Mouse (Mus musculus) lung, embryonic 14.5 days (tissue): ENCODE results near the gene Tead4. TPM values are rescaled to one million over a fixed set of nuclear protein-coding genes. Genes with fewer than 3 reads are reported as not detected.

ENCODE experiments used
- ATAC-seq: fragments of 200-750 bp; cut with Nextera tagmentation; 2 replicates; pipeline ENCODE4 v1.8.0; 2017; ENCODE audit warnings: mild to moderate bottlenecking, moderate TSS enrichment, moderate library complexity; ENCODE audit not compliant: insufficient read depth
- DNase-seq: peaks from one replicate; pipeline ENCODE4 v3.0.0-alpha.2; 2015
- H3K27ac ChIP-seq: fragments of 300-500 bp; sonication (generic); 2 replicates; pipeline ENCODE4 v1.5.1; 2014; ENCODE audit warnings: low read depth, mild to moderate bottlenecking, moderate library complexity
- H3K27me3 ChIP-seq: fragments of 300-500 bp; sonication (generic); 2 replicates; pipeline ENCODE4 v1.6.1; 2014; ENCODE audit warnings: low read length, control low read depth; ENCODE audit not compliant: insufficient read depth
- H3K36me3 ChIP-seq: fragments of 300-500 bp; sonication (generic); 2 replicates; pipeline ENCODE4 v1.6.1; 2014; ENCODE audit warnings: control low read depth; ENCODE audit not compliant: insufficient read depth
- H3K4me1 ChIP-seq: fragments of 300-500 bp; sonication (generic); 2 replicates; pipeline ENCODE4 v1.6.1; 2014; ENCODE audit warnings: antibody characterized with exemption, control low read depth; ENCODE audit not compliant: insufficient read depth
- H3K4me2 ChIP-seq: fragments of 300-500 bp; sonication (generic); 2 replicates; pipeline ENCODE4 v1.6.1; 2014; ENCODE audit warnings: mild to moderate bottlenecking
- H3K4me3 ChIP-seq: fragments of 300-500 bp; sonication (generic); 2 replicates; pipeline ENCODE4 v1.5.1; 2014; ENCODE audit warnings: low read depth, low read length
- H3K9ac ChIP-seq: fragments of 300-500 bp; sonication (generic); 2 replicates; pipeline ENCODE4 v1.6.1; 2014
- H3K9me3 ChIP-seq: fragments of 300-500 bp; sonication (generic); 2 replicates; pipeline ENCODE4 v1.6.1; 2016; ENCODE audit warnings: low read depth, low read length, control low read depth
- CTCF ChIP-seq: IDR thresholded peaks from 2 replicates; pipeline ENCODE4 v1.5.1; 2016; ENCODE audit warnings: antibody characterized with exemption, low read depth
- WGBS: fragments of 180-500 bp; shearing (Covaris S2); extraction: QIAGEN DNeasy Blood & Tissue Kit; methylation state at CpG from one replicate; pipeline ENCODE4 v1.1.7; 2014; 5-methylcytosine and 5-hydroxymethylcytosine counted together
- polyA plus RNA-seq: library from polyadenylated mRNA; unstranded; fragments of >200 nt; fragmentation: Nextera tagmentation; extraction: Ambion mirVana; gene quantifications from 2 replicates; pipeline ENCODE4 v1.2.1, GENCODE M21; 2014

The Tead4 gene
- polyA plus RNA-seq, 1 experiment from 2014 or later = 4.1 TPM

GRCm38 (mm10) chr6:128277132-128278085 lies 23.2 kb downstream of the Tead4 start:
- H3K4me3 ChIP-seq = no peak overlapping the region
- DNase-seq (no peak), ATAC-seq (no peak)
- H3K4me1 ChIP-seq = no peaks in the 10 kb centered on the region
- no peak overlapping the region for H3K9ac ChIP-seq
- H3K9me3 ChIP-seq = no peaks in the 10 kb centered on the region
- TF ChIP-seq CTCF = no peak
- H3K4me2 ChIP-seq = no peak overlapping the region
- H3K27me3 ChIP-seq = no peaks in the 10 kb centered on the region
- no peaks in the 10 kb centered on the region for H3K36me3 ChIP-seq
- no peak overlapping the region for H3K27ac ChIP-seq
- 73% methylated on average over 11 of the region's 11 CpGs for WGBS

GRCm38 (mm10) chr6:128276349-128276748 lies 24.3 kb downstream of the Tead4 start:
- no peak overlapping the region for H3K4me2 ChIP-seq
- no peak overlapping the region for H3K4me3 ChIP-seq
- no peaks in the 10 kb centered on the region for H3K4me1 ChIP-seq
- no peaks in the 10 kb centered on the region for H3K9me3 ChIP-seq
- 86% methylated on average over 6 of the region's 6 CpGs for WGBS
- no peaks in the 10 kb centered on the region for H3K36me3 ChIP-seq
- H3K9ac ChIP-seq = no peak overlapping the region
- H3K27me3 ChIP-seq = no peaks in the 10 kb centered on the region
- ATAC-seq (no peak), DNase-seq (no peak)
- no peak overlapping the region for H3K27ac ChIP-seq
- TF ChIP-seq CTCF = no peak

DNA sequence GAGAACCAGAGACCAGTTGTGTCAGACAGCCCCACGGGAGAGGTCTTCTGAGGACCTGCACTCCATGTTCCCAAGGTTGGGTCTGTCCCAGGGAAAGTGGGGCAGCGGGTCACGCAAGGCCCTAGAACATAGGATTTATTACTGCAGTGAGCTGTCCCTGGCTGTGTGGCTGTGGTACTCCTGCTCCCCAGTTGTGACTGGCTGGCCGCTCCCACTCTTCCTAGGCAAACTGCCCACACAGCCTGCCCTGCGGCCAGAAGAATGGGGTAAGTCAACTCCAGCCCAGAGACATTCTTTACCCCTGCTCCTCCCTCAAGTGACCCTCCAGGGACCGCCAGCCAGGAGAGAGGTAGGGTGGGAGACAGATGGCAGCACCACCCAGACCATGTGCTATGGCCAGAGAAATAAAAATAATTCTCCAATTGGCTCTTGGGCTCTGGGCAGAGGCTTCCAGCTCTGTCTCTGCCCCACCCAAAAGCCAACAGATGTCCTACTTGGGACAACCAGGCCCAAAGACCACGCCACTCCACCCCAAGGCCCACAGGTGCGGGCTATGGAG lies 25.0 kb downstream of the Tead4 start:
- H3K4me1 ChIP-seq = no peaks in the 10 kb centered on the region
- no peak for DNase-seq
- no peak for TF ChIP-seq CTCF
- no peak for ATAC-seq
- no peak overlapping the region for H3K4me2 ChIP-seq
- H3K9me3 ChIP-seq = no peaks in the 10 kb centered on the region
- no peak overlapping the region for H3K9ac ChIP-seq
- no peak overlapping the region for H3K27ac ChIP-seq
- 77% methylated on average over 8 of the region's 8 CpGs for WGBS
- H3K36me3 ChIP-seq = no peaks in the 10 kb centered on the region
- H3K27me3 ChIP-seq = no peaks in the 10 kb centered on the region
- H3K4me3 ChIP-seq = no peak overlapping the region

DNA sequence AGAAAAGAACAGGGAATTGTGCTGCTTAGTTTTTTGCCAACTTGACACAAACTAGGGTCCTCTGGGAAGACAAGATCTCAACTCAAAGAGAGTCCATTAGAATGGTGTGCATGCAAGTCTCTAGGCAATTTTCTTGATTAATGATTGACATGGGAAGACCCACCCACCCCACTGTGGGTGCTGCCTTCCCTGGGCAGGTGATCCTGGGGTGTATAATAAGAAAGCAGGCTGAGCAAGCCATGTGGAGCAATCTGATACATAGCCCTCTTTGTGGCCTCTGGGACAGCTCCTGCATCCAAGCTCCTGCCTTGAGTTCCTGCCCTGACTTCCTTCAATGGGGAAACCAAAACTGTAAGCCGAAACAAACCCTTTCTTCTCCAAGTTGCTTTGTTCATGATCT lies 27.1 kb downstream of the Tead4 start:
- no peaks in the 10 kb centered on the region for H3K36me3 ChIP-seq
- H3K27me3 ChIP-seq = no peaks in the 10 kb centered on the region
- no peak overlapping the region for H3K9ac ChIP-seq
- no peak overlapping the region for H3K27ac ChIP-seq
- DNase-seq = no peak
- TF ChIP-seq CTCF = no peak
- ATAC-seq = no peak
- H3K4me1 ChIP-seq = no peaks in the 10 kb centered on the region
- no peaks in the 10 kb centered on the region for H3K9me3 ChIP-seq
- WGBS = 79% methylated on average over 1 of the region's 1 CpGs
- no peak overlapping the region for H3K4me3 ChIP-seq
- no peak overlapping the region for H3K4me2 ChIP-seq

GRCm38 (mm10) chr6:128272754-128273153 lies 27.9 kb downstream of the Tead4 start:
- H3K4me1 ChIP-seq = no peaks in the 10 kb centered on the region
- no peak for ATAC-seq
- H3K4me2 ChIP-seq = no peak overlapping the region
- DNase-seq = no peak
- TF ChIP-seq CTCF = no peak
- no peaks in the 10 kb centered on the region for H3K27me3 ChIP-seq
- no peak overlapping the region for H3K27ac ChIP-seq
- H3K4me3 ChIP-seq = no peak overlapping the region
- H3K9me3 ChIP-seq = no peaks in the 10 kb centered on the region
- 93% methylated on average over 17 of the region's 17 CpGs for WGBS
- H3K36me3 ChIP-seq = no peaks in the 10 kb centered on the region
- H3K9ac ChIP-seq = no peak overlapping the region

- Histone ChIP-seq H3K36me3 (no peaks in the 10 kb centered on the region), H3K4me3 (no peak overlapping the region), H3K9ac (no peak overlapping the region), H3K9me3 (no peaks in the 10 kb centered on the region), H3K4me2 (no peak overlapping the region), H3K4me1 (no peaks in the 10 kb centered on the region), H3K27ac (no peak overlapping the region), H3K27me3 (no peaks in the 10 kb centered on the region)
- ATAC-seq (no peak), DNase-seq (no peak)
- TF ChIP-seq CTCF = no peak
- WGBS = 62% methylated on average over 4 of the region's 4 CpGs
These were observed 30.8 kb downstream of the Tead4 start for GRCm38 (mm10) chr6:128269850-128270249.

DNA sequence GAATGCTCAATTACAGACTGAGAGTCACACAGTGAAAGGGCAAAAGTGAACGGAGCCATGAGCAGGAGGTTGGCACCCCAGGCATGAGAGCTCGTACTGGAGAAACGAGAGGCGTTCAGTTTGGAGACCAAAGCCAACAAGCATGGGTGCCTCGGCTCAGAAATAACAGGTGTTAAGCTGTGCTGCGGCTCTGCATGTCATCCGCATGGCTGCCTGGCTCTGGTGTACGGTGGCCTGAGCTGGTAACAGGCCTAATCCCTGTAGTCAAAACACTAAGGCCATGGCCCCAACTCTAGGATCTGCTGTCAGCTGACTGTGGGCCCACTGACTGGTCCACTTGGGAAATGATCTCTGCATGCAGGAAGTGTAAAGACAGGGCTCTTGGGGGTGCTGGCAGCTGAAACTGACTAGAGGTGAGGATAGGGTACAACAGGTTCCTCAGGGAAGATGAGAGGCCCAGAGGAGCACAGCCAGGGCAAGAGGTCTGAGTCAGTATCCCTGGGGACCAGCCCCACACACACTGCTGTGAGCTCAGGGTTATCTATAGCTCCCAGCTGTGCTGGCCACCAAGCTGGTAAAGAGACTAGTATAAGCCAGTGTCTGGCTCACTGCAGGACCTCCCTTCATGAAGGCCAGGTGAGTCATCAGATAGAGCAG lies 35.6 kb downstream of the Tead4 start:
- ATAC-seq = no peak
- no peaks in the 10 kb centered on the region for H3K27me3 ChIP-seq
- H3K9ac ChIP-seq = no peak overlapping the region
- TF ChIP-seq CTCF = no peak
- no peak overlapping the region for H3K4me3 ChIP-seq
- H3K9me3 ChIP-seq = no peaks in the 10 kb centered on the region
- no peak for DNase-seq
- H3K36me3 ChIP-seq = no peaks in the 10 kb centered on the region
- H3K4me2 ChIP-seq = no peak overlapping the region
- no peaks in the 10 kb centered on the region for H3K4me1 ChIP-seq
- 80% methylated on average over 8 of the region's 8 CpGs for WGBS
- no peak overlapping the region for H3K27ac ChIP-seq
